Mouse (Mus musculus): ENCODE data around the gene Ints6.

DNA sequence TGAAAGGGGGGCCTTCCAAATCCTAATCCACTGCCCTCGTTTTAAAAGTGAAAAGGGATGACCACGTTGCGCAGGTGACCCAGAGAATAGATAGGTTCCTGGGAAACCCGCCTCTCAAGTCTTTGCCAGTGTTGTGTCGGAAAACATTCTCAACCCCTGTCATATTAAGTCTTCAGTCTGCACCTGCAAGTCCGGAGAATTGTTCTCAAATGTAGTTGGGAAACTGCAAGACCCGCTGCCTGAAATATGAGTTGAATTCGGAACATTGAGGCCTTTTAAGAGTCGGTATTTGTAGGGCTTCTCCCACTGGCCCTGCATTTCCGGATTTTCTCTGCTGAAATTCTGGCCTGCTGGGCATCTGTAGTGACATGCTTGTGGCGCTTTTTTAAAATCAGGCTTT, 974 bp upstream of the Ints6 start:
- no peak for TF ChIP-seq GATA1 (IDR thresholded peaks at IDR 0.05; ENCODE audit: low read length)
- no peak for TF ChIP-seq TAL1 (IDR thresholded peaks at IDR 0.05; ENCODE audit: low read length)
